Mouse (Mus musculus) erythroblast, embryonic 14.5 days (primary cell): ENCODE data around the gene Mthfsl. TPM values are rescaled to one million over a fixed set of nuclear protein-coding genes. Genes with fewer than 3 reads are reported as not detected.
"Not testable (repeated sequence)": the region's sequence is repeated elsewhere in the genome, so short reads cannot be mapped to it uniquely, and the experiment has no call there.

Experiments used
- H3K27me3 ChIP-seq: 2 replicates; pipeline ENCODE4 v1.6.1; 2012; ENCODE audit warnings: inconsistent platforms; ENCODE audit not compliant: control insufficient read depth
- H3K36me3 ChIP-seq: 2 replicates; pipeline ENCODE4 v1.6.1; 2012; ENCODE audit warnings: mild to moderate bottlenecking, inconsistent platforms; ENCODE audit not compliant: control insufficient read depth
- H3K4me1 ChIP-seq: 2 replicates; pipeline ENCODE4 v1.6.1; 2012; ENCODE audit warnings: inconsistent platforms; ENCODE audit not compliant: control insufficient read depth
- H3K4me3 ChIP-seq: replicated peaks from 2 replicates; pipeline ENCODE3; 2012; ENCODE audit warnings: moderate library complexity, mild to moderate bottlenecking, inconsistent platforms
- H3K9me3 ChIP-seq: 2 replicates; pipeline ENCODE4 v1.6.1; 2012; ENCODE audit warnings: low read length, inconsistent platforms, mixed read lengths; ENCODE audit not compliant: control insufficient read depth
- polyA plus RNA-seq: library from polyadenylated mRNA; stranded (reverse); fragments of >175 nt; gene quantifications from 2 replicates; pipeline ENCODE4 v1.2.3, GENCODE M21; 2012

The Mthfsl gene
- polyA plus RNA-seq: 0.12 and 0.51 TPM in 2 replicates

GRCm38 (mm10) chr9:88719989-88720537, at the start of gene Mthfsl:
Mthfsl (minus strand) TSS chr9:88720296.
- not testable (repeated sequence) for H3K36me3 ChIP-seq, H3K9me3 ChIP-seq, H3K4me1 ChIP-seq, H3K27me3 ChIP-seq
- H3K4me3 ChIP-seq: peak within 1 kb of the TSS; percentile 53

- H3K36me3 ChIP-seq, H3K4me3 ChIP-seq, H3K27me3 ChIP-seq, H3K9me3 ChIP-seq, H3K4me1 ChIP-seq: not testable (repeated sequence)
These were observed 49.4 kb upstream of the Mthfsl start for GRCm38 (mm10) chr9:88769470-88769869.

- not testable (repeated sequence) for H3K4me1 ChIP-seq, H3K36me3 ChIP-seq, H3K9me3 ChIP-seq, H3K27me3 ChIP-seq, H3K4me3 ChIP-seq
These were observed 26.6 kb upstream of the Mthfsl start for GRCm38 (mm10) chr9:88746687-88747086.

GRCm38 (mm10) chr9:88746046-88746445, 25.9 kb upstream of the Mthfsl start:
- H3K9me3 ChIP-seq, H3K36me3 ChIP-seq, H3K4me1 ChIP-seq, H3K4me3 ChIP-seq, H3K27me3 ChIP-seq: not testable (repeated sequence)

- H3K9me3 ChIP-seq, H3K4me1 ChIP-seq, H3K4me3 ChIP-seq, H3K36me3 ChIP-seq, H3K27me3 ChIP-seq: not testable (repeated sequence)
These were observed 15.2 kb upstream of the Mthfsl start for GRCm38 (mm10) chr9:88735289-88735688.

- H3K27me3 ChIP-seq, H3K9me3 ChIP-seq, H3K4me3 ChIP-seq, H3K4me1 ChIP-seq, H3K36me3 ChIP-seq: not testable (repeated sequence)
These were observed 13.1 kb upstream of the Mthfsl start for GRCm38 (mm10) chr9:88733182-88733581.

- H3K9me3 ChIP-seq, H3K4me1 ChIP-seq, H3K27me3 ChIP-seq, H3K36me3 ChIP-seq, H3K4me3 ChIP-seq: not testable (repeated sequence)
These were observed 12.2 kb upstream of the Mthfsl start for GRCm38 (mm10) chr9:88732334-88732733.

- H3K9me3 ChIP-seq, H3K36me3 ChIP-seq, H3K4me3 ChIP-seq, H3K4me1 ChIP-seq, H3K27me3 ChIP-seq: not testable (repeated sequence)
These were observed 11.6 kb upstream of the Mthfsl start, which contains the start of gene Bcl2a1d for GRCm38 (mm10) chr9:88731728-88732127. Bcl2a1d (minus strand) TSS chr9:88731914.

- H3K4me3 ChIP-seq, H3K27me3 ChIP-seq, H3K4me1 ChIP-seq, H3K36me3 ChIP-seq, H3K9me3 ChIP-seq: not testable (repeated sequence)
These were observed 8.2 kb upstream of the Mthfsl start for GRCm38 (mm10) chr9:88728311-88728710.

- H3K4me3 ChIP-seq, H3K27me3 ChIP-seq, H3K9me3 ChIP-seq, H3K36me3 ChIP-seq, H3K4me1 ChIP-seq: not testable (repeated sequence)
These were observed 1.5 kb upstream of the Mthfsl start for GRCm38 (mm10) chr9:88721628-88722027.

GRCm38 (mm10) chr9:88719073-88719921, 799 bp downstream of the Mthfsl start:
- not testable (repeated sequence) for H3K4me1 ChIP-seq, H3K36me3 ChIP-seq, H3K4me3 ChIP-seq, H3K9me3 ChIP-seq, H3K27me3 ChIP-seq

- H3K4me3 ChIP-seq, H3K36me3 ChIP-seq, H3K9me3 ChIP-seq, H3K27me3 ChIP-seq, H3K4me1 ChIP-seq: not testable (repeated sequence)
These were observed 1.5 kb downstream of the Mthfsl start for GRCm38 (mm10) chr9:88718593-88718992.

- not testable (repeated sequence) for H3K4me1 ChIP-seq
These were observed 2.0 kb downstream of the Mthfsl start for GRCm38 (mm10) chr9:88718140-88718539.

GRCm38 (mm10) chr9:88714515-88714914, 5.6 kb downstream of the Mthfsl start:
- H3K27me3 ChIP-seq, H3K36me3 ChIP-seq, H3K4me3 ChIP-seq, H3K9me3 ChIP-seq, H3K4me1 ChIP-seq: not testable (repeated sequence)

More at GRCm38 (mm10) chr9:88718140-88718539, 2.0 kb downstream of the Mthfsl start:
- not testable (repeated sequence) for H3K27me3 ChIP-seq, H3K36me3 ChIP-seq, H3K4me3 ChIP-seq, H3K9me3 ChIP-seq
